Mouse (Mus musculus) colon, adult 2 months (tissue): ENCODE measurements around the gene Opa3. TPM values are rescaled to one million over a fixed set of nuclear protein-coding genes. Genes with fewer than 3 reads are reported as not detected.

Experiments used
- polyA plus RNA-seq: library from polyadenylated mRNA; depleted of rRNA; stranded (reverse); fragments of >200 nt; gene quantifications from 2 replicates; pipeline ENCODE4 v1.2.3, GENCODE M21; 2012; rRNA removed

The Opa3 gene
- polyA plus RNA-seq, result 40.5 and 52.5 TPM in 2 replicates

DNA sequence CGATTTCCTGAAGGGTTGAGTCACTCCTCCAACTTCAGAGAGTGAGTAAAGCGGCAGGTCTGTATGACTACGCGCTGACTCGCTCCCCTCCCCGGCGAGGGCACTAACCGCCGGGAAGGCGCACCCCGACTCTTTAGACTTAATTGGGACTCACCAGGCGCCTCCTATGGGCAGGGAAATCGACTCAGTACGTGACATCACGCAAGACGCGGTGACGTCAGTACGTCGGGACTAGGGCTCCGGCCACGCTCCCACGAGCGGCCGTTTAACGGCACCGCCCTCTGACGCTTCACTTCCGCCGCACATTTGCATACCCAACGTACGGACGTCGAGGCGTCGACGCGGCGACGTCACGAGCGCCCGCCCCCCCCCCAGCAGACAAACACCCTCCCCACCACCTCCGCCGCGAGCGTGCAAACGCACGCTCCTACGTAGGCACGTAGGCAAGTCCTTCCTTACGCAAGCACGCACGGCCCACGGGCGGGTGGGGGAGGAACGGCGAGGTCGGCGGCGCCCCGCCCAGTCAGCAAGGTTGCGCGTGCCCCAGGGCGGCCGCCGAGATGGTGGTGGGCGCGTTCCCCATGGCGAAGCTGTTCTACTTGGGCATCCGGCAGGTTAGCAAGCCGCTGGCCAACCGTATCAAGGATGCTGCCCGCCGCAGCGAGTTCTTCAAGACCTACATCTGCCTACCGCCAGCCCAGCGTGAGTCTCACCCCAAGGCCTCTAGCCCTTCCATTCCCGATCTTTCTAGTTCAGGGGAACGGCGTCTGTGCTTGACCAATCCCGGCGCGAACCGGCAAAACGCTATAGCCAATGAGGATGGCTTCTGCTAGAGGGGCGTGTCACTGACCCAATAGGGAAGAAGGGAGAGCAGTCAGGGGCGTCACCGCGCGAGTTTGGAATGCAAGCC, at the start of gene Opa3:
TSS of gene Opa3 (plus strand) at position 452 of the 910 bp plus-strand sequence.

DNA sequence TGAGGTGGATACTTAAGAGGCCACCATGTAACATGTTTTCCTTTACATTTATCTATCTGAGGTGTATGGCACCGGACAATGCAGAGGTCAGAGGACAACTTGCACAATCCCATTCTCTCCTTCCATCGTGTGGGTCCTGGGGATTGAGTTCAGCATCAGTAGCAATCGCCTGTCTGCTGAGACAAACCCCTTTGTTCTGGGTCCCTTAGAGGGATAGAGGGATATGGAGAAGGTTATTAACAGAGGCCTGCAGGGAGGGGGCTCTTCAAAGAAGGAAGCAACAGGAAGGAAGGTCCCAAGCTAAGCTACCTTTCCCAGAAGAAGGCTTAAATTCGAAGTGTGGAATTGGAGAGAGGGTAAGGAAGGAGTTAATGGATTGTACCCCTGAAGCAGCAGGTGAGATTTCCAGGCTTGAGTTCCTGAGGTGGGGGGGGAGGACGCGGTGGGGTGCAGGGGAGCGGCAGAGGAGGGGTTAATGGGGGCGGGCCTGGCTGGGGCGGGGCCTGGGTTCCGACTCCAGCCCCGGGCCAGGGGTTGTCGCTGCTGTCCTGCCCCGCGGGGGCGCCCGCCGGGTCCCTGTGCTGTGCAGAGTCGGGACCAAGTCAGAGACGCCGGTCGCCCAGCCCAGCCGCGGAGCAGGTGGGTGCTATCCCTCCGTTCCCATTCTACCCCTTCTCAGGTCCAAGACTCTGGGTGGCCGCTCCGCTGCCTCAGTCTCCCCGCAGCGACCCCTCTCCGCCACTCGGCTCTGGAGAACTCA, 16.0 kb upstream of the Opa3 start, which contains the start of gene Gpr4:
TSS of gene Gpr4 (plus strand) at position 543 of the 760 bp plus-strand sequence.

DNA sequence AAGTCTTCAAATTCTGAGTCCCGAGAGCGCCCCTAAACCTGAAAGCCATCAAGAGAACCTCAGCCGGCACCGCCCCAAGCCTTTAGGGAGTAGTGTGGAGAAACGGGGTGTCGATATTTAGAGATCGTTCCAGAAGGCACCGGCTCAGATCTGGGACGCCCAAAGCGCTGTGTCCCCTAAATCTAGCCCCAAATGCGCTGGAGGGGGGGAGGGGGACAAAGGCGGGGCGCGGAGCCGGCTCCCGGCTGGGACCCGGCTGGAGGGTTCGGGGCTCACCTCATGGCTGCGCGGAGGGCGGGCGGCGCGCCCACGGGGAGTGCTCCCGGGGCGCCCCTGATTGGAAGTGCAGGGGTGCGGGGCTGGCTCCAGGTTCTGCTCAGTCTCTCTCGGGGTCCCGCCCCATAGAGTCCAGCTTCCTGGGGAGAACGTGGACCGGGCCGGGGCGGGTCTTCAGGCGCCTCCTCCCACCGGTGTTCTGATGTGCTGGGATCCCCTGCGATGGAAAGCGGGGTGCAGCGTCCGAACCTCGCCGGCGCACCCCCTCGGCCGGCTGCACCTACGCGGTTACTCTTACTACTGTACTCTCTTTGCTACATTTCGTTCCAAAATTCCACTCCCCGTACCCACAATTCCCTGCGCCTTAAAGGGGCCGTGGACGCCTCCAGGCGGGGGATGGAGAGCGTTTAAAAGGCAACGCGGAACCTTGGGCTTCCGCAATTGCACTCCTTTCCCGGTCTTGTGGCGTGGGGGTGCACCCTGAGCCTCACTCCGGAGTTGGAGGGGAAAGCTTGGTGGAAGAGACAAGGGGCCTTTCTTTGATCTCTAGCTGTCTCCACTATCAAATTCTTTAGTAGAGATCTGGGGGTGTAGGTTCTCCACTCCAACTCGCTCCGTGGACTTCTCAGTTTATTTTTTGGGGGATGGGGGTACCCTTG, 43.4 kb downstream of the Opa3 start, which contains the start of gene Vasp:
TSS of gene Vasp (minus strand) at position 580 of the 935 bp plus-strand sequence.

DNA sequence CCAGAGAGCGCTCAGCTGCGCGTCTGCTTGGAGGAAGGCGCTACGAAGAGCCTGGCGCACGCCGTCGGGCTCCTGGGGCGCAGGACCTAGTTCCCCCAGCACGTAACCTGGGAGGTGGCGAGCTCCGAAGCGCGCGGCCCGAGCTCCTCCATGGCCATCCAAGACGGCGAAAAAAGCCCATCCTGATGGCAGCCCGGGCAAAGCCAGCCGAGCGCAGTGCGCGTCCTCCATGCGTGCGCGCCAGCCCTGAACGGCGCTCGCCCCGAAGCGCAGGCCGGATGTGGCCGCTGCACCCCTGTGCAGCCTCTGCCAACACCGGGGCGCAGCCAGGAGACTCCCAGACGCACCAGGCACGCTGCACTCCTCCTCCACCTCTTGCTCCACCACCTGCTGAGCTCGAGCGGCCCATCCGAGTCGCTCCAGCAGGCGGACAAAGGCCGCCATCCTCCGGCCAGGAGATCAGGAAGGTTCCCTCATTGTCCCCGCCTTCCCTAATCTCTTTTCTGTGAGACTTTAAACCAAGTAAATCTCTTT, 51.5 kb downstream of the Opa3 start, which contains the start of gene Ppm1n:
TSS of gene Ppm1n (minus strand) at position 484 of the 534 bp plus-strand sequence.

DNA sequence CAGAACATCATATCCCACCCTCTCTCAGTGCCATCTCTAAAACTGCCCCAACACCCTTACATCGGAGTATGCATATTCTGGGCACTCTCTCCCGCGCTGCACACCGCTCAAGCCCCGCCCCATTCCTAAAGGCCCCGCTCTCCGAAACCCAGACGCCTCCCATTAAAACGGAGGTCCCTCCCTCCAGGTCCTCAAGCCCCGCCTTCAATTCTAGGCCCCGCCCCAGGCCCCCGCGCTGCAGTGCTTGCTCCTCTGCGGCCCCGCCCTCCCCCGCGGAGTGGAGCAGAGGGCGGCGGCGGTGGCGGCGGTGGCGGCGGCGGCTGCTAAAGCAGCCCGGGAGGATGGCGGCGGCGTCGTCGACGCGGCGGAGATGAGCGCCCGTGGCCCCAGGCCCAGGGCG, 54.3 kb downstream of the Opa3 start, which contains the start of gene Rtn2:
TSS of gene Rtn2 (plus strand) at position 240 of the 400 bp plus-strand sequence.

Other genes with a start within 250 kb of the Opa3 start
- not detected in 2 replicates for gene Nanos2, start 240.9 kb upstream of the Opa3 start, polyA plus RNA-seq
- 9.8 and 12.8 TPM in 2 replicates for gene Mypop, start 237.1 kb upstream of the Opa3 start, polyA plus RNA-seq
- 48.1 and 49.0 TPM in 2 replicates for gene Irf2bp1, start 224.3 kb upstream of the Opa3 start, polyA plus RNA-seq
- 70.8 and 76.2 TPM in 2 replicates for gene Foxa3, start 204.8 kb upstream of the Opa3 start, polyA plus RNA-seq
- 80.5 and 90.6 TPM in 2 replicates for gene Sympk, start 204.0 kb upstream of the Opa3 start, polyA plus RNA-seq
- gene Rsph6a, start 173.6 kb upstream of the Opa3 start, polyA plus RNA-seq, result not detected in 2 replicates
- 32.3 and 33.8 TPM in 2 replicates for gene Dmwd, start 152.1 kb upstream of the Opa3 start, polyA plus RNA-seq
- 613 and 864 TPM in 2 replicates for gene Dmpk, start 144.5 kb upstream of the Opa3 start, polyA plus RNA-seq
- gene Six5, start 133.7 kb upstream of the Opa3 start, polyA plus RNA-seq, result 45.2 and 56.4 TPM in 2 replicates
- gene Gm4969, start 110.0 kb upstream of the Opa3 start, polyA plus RNA-seq, result not detected in 2 replicates
- gene Fbxo46, start 108.5 kb upstream of the Opa3 start, polyA plus RNA-seq, result 14.7 and 14.9 TPM in 2 replicates
- 15.1 and 16.3 TPM in 2 replicates for gene Qpctl, start 79.0 kb upstream of the Opa3 start, polyA plus RNA-seq
- gene Snrpd2, start 78.6 kb upstream of the Opa3 start, polyA plus RNA-seq, result 19.3 and 24.0 TPM in 2 replicates
- 0.95 and 1.6 TPM in 2 replicates for gene Gipr, start 62.2 kb upstream of the Opa3 start, polyA plus RNA-seq
- gene Eml2, start 51.9 kb upstream of the Opa3 start, polyA plus RNA-seq, result 45.4 and 47.5 TPM in 2 replicates
- gene Gpr4, start 15.8 kb upstream of the Opa3 start, polyA plus RNA-seq, result 4.0 and 4.6 TPM in 2 replicates
- gene Vasp, start 43.5 kb downstream of the Opa3 start, polyA plus RNA-seq, result 569 and 685 TPM in 2 replicates
- gene Ppm1n, start 51.7 kb downstream of the Opa3 start, polyA plus RNA-seq, result 0.10 and 0.21 TPM in 2 replicates
- gene Rtn2, start 54.3 kb downstream of the Opa3 start, polyA plus RNA-seq, result 28.0 and 34.1 TPM in 2 replicates
- 3.1 and 6.7 TPM in 2 replicates for gene Fosb, start 81.7 kb downstream of the Opa3 start, polyA plus RNA-seq
- 26.1 and 33.2 TPM in 2 replicates for gene Ercc1, start 116.4 kb downstream of the Opa3 start, polyA plus RNA-seq
- gene Cd3eap, start 131.1 kb downstream of the Opa3 start, polyA plus RNA-seq, result 4.0 and 7.0 TPM in 2 replicates
- gene Ppp1r13l, start 131.4 kb downstream of the Opa3 start, polyA plus RNA-seq, result 14.6 and 20.3 TPM in 2 replicates
- gene Ercc2, start 153.7 kb downstream of the Opa3 start, polyA plus RNA-seq, result 47.1 and 56.1 TPM in 2 replicates
- gene Klc3, start 175.8 kb downstream of the Opa3 start, polyA plus RNA-seq, result 5.5 and 6.0 TPM in 2 replicates
- 78.9 and 126 TPM in 2 replicates for gene Ckm, start 176.4 kb downstream of the Opa3 start, polyA plus RNA-seq
- gene Mark4, start 230.5 kb downstream of the Opa3 start, polyA plus RNA-seq, result 22.3 and 24.9 TPM in 2 replicates
- gene Exoc3l2, start 235.0 kb downstream of the Opa3 start, polyA plus RNA-seq, result 7.9 and 11.1 TPM in 2 replicates